Mouse (Mus musculus) gastrocnemius, postnatal 14 days (tissue): ENCODE data around the gene Gpnmb. TPM values are rescaled to one million over a fixed set of nuclear protein-coding genes. Genes with fewer than 3 reads are reported as not detected.

Source experiments
- total RNA-seq, 2 experiments: library from RNA; stranded (reverse); gene quantifications; 2 replicates each; pipeline ENCODE4 v1.2.3; 2021

The Gpnmb gene
- total RNA-seq, 2 experiments from 2014 or later = 0.78 to 1.2 TPM

Other genes with a start within 250 kb of the Gpnmb start
- gene Tmem176a, start 195.6 kb upstream of the Gpnmb start, total RNA-seq = 1 to 10 TPM; 8.1 to 9.1 TPM
- 10 to 100 TPM; 19.5 to 26.1 TPM for gene Tmem176b, start 195.1 kb upstream of the Gpnmb start, total RNA-seq
- not detected for gene Aoc1, start 163.7 kb upstream of the Gpnmb start, total RNA-seq
- gene 1600015I10Rik, start 106.7 kb upstream of the Gpnmb start, total RNA-seq = not detected
- gene Doxl2, start 61.6 kb upstream of the Gpnmb start, total RNA-seq = not detected
- gene Svs1, start 49.7 kb upstream of the Gpnmb start, total RNA-seq = not detected
- gene Malsu1, start 37.2 kb downstream of the Gpnmb start, total RNA-seq = 10 to 100 TPM; 39.1 to 40.3 TPM
- gene Igf2bp3, start 178.4 kb downstream of the Gpnmb start, total RNA-seq = 1 to 10 TPM in 1 of 2 experiments, under 1 TPM in 1; 0.86 to 1.1 TPM
- 10 to 100 TPM; 15.8 to 18.1 TPM for gene Tra2a, start 227.5 kb downstream of the Gpnmb start, total RNA-seq